Mouse (Mus musculus) E14TG2a.4 (cell line): ENCODE measurements around the gene Xpot.

ENCODE experiments used
- H3K27me3 ChIP-seq: 2 replicates; pipeline ENCODE4 v1.6.1; 2014; ENCODE audit warnings: low read length, control low read depth; ENCODE audit not compliant: insufficient read depth
- H3K36me3 ChIP-seq: 2 replicates; pipeline ENCODE4 v1.6.1; 2014; ENCODE audit warnings: low read length, control low read depth; ENCODE audit not compliant: insufficient read depth
- H3K4me1 ChIP-seq: replicated peaks from 2 replicates; pipeline ENCODE4 v1.6.1; 2014; ENCODE audit warnings: low read depth, low read length, control low read depth
- H3K4me3 ChIP-seq: replicated peaks from 2 replicates; pipeline ENCODE4 v1.5.1; 2014; ENCODE audit warnings: mild to moderate bottlenecking, low read length
- H3K9me3 ChIP-seq: 2 replicates; pipeline ENCODE4 v1.6.1; 2014; ENCODE audit warnings: low read length, control low read depth
- CTCF ChIP-seq: conservative IDR thresholded peaks from 2 replicates; pipeline ENCODE4 v1.5.1; 2014; ENCODE audit warnings: low read length
- NANOG ChIP-seq: IDR thresholded peaks from 2 replicates; pipeline ENCODE4 v1.6.1; 2014; ENCODE audit warnings: borderline replicate concordance, low read length, mixed read lengths
- POU5F1 ChIP-seq: IDR thresholded peaks from 2 replicates; pipeline ENCODE4 v1.6.1; 2014; ENCODE audit warnings: low read length, borderline replicate concordance

Gene Xpot

GRCm38 (mm10) chr10:121626186-121626882 is at the start of gene Xpot:
Gene Xpot (minus strand): TSS chr10:121626332.
- H3K36me3 ChIP-seq, result peaks cover 32% of the 10 kb centered on the region
- H3K9me3 ChIP-seq, result no peaks in the 10 kb centered on the region
- H3K27me3 ChIP-seq, result no peaks in the 10 kb centered on the region
- H3K4me1 ChIP-seq, result peaks cover 63% of the 10 kb centered on the region
- no peak for TF ChIP-seq POU5F1
- no peak for TF ChIP-seq CTCF
- no peak for TF ChIP-seq NANOG
- H3K4me3 ChIP-seq, result peak within 1 kb of the TSS; percentile 94

GRCm38 (mm10) chr10:121669103-121669502 is 43.0 kb upstream of the Xpot start:
- H3K27me3 ChIP-seq, result no peaks in the 10 kb centered on the region
- TF ChIP-seq NANOG (no peak), CTCF (no peak), POU5F1 (no peak)
- H3K4me1 ChIP-seq, result peaks cover 1% of the 10 kb centered on the region
- peaks cover 8% of the 10 kb centered on the region; the same call in 1 of the 2 replicates for H3K9me3 ChIP-seq
- no peaks in the 10 kb centered on the region for H3K36me3 ChIP-seq
- H3K4me3 ChIP-seq, result no peak overlapping the region

GRCm38 (mm10) chr10:121665631-121666145 is 39.6 kb upstream of the Xpot start:
- Histone ChIP-seq H3K4me1 (peaks cover 17% of the 10 kb centered on the region), H3K4me3 (no peak overlapping the region), H3K27me3 (no peaks in the 10 kb centered on the region), H3K36me3 (no peaks in the 10 kb centered on the region), H3K9me3 (no peaks in the 10 kb centered on the region)
- TF ChIP-seq NANOG, result no peak
- no peak for TF ChIP-seq POU5F1
- no peak for TF ChIP-seq CTCF

- H3K27me3 ChIP-seq, result no peaks in the 10 kb centered on the region
- H3K4me3 ChIP-seq, result no peak overlapping the region
- H3K36me3 ChIP-seq, result no peaks in the 10 kb centered on the region
- no peaks in the 10 kb centered on the region for H3K9me3 ChIP-seq
- H3K4me1 ChIP-seq, result peaks cover 17% of the 10 kb centered on the region
- TF ChIP-seq NANOG (no peak), CTCF (no peak), POU5F1 (no peak)
These were observed 37.5 kb upstream of the Xpot start for GRCm38 (mm10) chr10:121663599-121663998.

GRCm38 (mm10) chr10:121662711-121663110 is 36.6 kb upstream of the Xpot start:
- no peaks in the 10 kb centered on the region for H3K9me3 ChIP-seq
- H3K4me1 ChIP-seq, result peaks cover 18% of the 10 kb centered on the region
- H3K4me3 ChIP-seq, result no peak overlapping the region
- TF ChIP-seq POU5F1 (no peak), CTCF (no peak), NANOG (no peak)
- no peaks in the 10 kb centered on the region for H3K27me3 ChIP-seq
- H3K36me3 ChIP-seq, result no peaks in the 10 kb centered on the region

- Histone ChIP-seq H3K4me1 (peaks cover 6% of the 10 kb centered on the region; the same call in 1 of the 2 replicates), H3K36me3 (no peaks in the 10 kb centered on the region), H3K4me3 (no peak overlapping the region), H3K9me3 (no peaks in the 10 kb centered on the region), H3K27me3 (peaks cover 3% of the 10 kb centered on the region; the same call in 1 of the 2 replicates)
- TF ChIP-seq POU5F1 (no peak), CTCF (no peak)
These were observed 29.8 kb upstream of the Xpot start for GRCm38 (mm10) chr10:121655907-121656306.

GRCm38 (mm10) chr10:121653079-121653478 is 26.9 kb upstream of the Xpot start:
- no peaks in the 10 kb centered on the region for H3K36me3 ChIP-seq
- no peak for TF ChIP-seq NANOG
- TF ChIP-seq CTCF, result no peak
- no peak for TF ChIP-seq POU5F1

GRCm38 (mm10) chr10:121646294-121646693 is 20.2 kb upstream of the Xpot start:
- H3K36me3 ChIP-seq, result no peaks in the 10 kb centered on the region
- no peak overlapping the region for H3K4me3 ChIP-seq
- H3K9me3 ChIP-seq, result no peaks in the 10 kb centered on the region
- peaks cover 8% of the 10 kb centered on the region for H3K4me1 ChIP-seq
- peaks cover 40% of the 10 kb centered on the region for H3K27me3 ChIP-seq
- TF ChIP-seq CTCF, result no peak
- no peak for TF ChIP-seq POU5F1
- TF ChIP-seq NANOG, result no peak

More at GRCm38 (mm10) chr10:121653079-121653478, 26.9 kb upstream of the Xpot start:
- Histone ChIP-seq H3K9me3 (no peaks in the 10 kb centered on the region), H3K4me1 (peaks cover 6% of the 10 kb centered on the region; the same call in 1 of the 2 replicates), H3K27me3 (peaks cover 7% of the 10 kb centered on the region; the same call in 1 of the 2 replicates), H3K4me3 (no peak overlapping the region)

GRCm38 (mm10) chr10:121642054-121642947 is 16.2 kb upstream of the Xpot start:
- no peaks in the 10 kb centered on the region for H3K36me3 ChIP-seq
- peak overlapping the region; percentile 86 for H3K4me3 ChIP-seq
- peaks cover 36% of the 10 kb centered on the region for H3K27me3 ChIP-seq
- no peaks in the 10 kb centered on the region for H3K9me3 ChIP-seq
- H3K4me1 ChIP-seq, result peaks cover 29% of the 10 kb centered on the region
- TF ChIP-seq CTCF, result no peak
